Mouse (Mus musculus) ES-E14 (cell line): ENCODE measurements at regions not wholly inside any gene's neighbourhood (a gene's known extent, or its start where the extent isn't known, plus 50 kb on each side); places are given as distances from the start of the nearest gene placed in this dataset.

ENCODE experiments used
- DNase-seq: peaks from one replicate; pipeline ENCODE4 v3.0.0-alpha.2; 2013; ENCODE audit warnings: low read depth, low spot score
- H3K27ac ChIP-seq: 2 replicates; pipeline ENCODE4 v1.5.1; 2012; ENCODE audit warnings: low read depth, mild to moderate bottlenecking, low read length, moderate library complexity, mixed read lengths; ENCODE audit not compliant: poor library complexity, insufficient read depth, severe bottlenecking
- H3K36me3 ChIP-seq: 2 replicates; pipeline ENCODE4 v1.6.1; 2012; ENCODE audit warnings: mild to moderate bottlenecking, low read length, moderate library complexity, mixed read lengths; ENCODE audit not compliant: control insufficient read depth, poor library complexity, insufficient read depth, severe bottlenecking
- H3K4me1 ChIP-seq, 2 experiments: fragments of 150-350 bp in 1 of 2; sonication (generic) in 1 of 2; 2 replicates each; pipeline ENCODE4 v1.6.1; 2012; ENCODE audit warnings: low read length in 2 of 2, mild to moderate bottlenecking in 1 of 2, mixed read lengths in 1 of 2; ENCODE audit not compliant: control insufficient read depth in 2 of 2, insufficient read depth in 2 of 2, poor library complexity in 1 of 2
- H3K4me3 ChIP-seq, 2 experiments: fragments of 150-350 bp in 1 of 2; sonication (generic) in 1 of 2; 2 replicates each; pipeline ENCODE4 v1.5.1; 2012; ENCODE audit warnings: low read length in 2 of 2, low read depth in 1 of 2, mild to moderate bottlenecking in 1 of 2, mixed read lengths in 1 of 2; ENCODE audit not compliant: insufficient read depth in 1 of 2, poor library complexity in 1 of 2, severe bottlenecking in 1 of 2
- H3K9ac ChIP-seq: 2 replicates; pipeline ENCODE4 v1.6.1; 2012; ENCODE audit warnings: low read depth, mild to moderate bottlenecking, low read length, mixed read lengths; ENCODE audit not compliant: poor library complexity, insufficient read depth, severe bottlenecking
- H3K9me3 ChIP-seq: fragments of 150-350 bp; sonication (generic); 2 replicates; pipeline ENCODE4 v1.6.1; 2012; ENCODE audit warnings: low read depth, mild to moderate bottlenecking, low read length; ENCODE audit not compliant: control insufficient read depth, insufficient read depth
- CHD2 ChIP-seq: IDR thresholded peaks from 2 replicates; pipeline ENCODE4 v1.6.1; 2014; ENCODE audit warnings: mild to moderate bottlenecking, low read depth, low read length, inconsistent platforms
- HCFC1 ChIP-seq: IDR thresholded peaks from 2 replicates; pipeline ENCODE4 v1.6.1; 2012; ENCODE audit warnings: low read length, inconsistent platforms, borderline replicate concordance; ENCODE audit not compliant: insufficient read depth
- MAFK ChIP-seq: IDR thresholded peaks from 2 replicates; pipeline ENCODE4 v1.6.1; 2014; ENCODE audit warnings: mild to moderate bottlenecking, low read depth, low read length, inconsistent platforms; ENCODE audit not compliant: insufficient read depth
- ZC3H11A ChIP-seq: IDR thresholded peaks from 2 replicates; pipeline ENCODE4 v1.6.1; 2012; ENCODE audit warnings: low read depth, mild to moderate bottlenecking, inconsistent platforms, low read length, borderline replicate concordance
- ZNF384 ChIP-seq: IDR thresholded peaks from 2 replicates; pipeline ENCODE4 v1.6.1; 2012; ENCODE audit warnings: low read depth, low read length, inconsistent platforms
- in situ Hi-C, 2 experiments: fragments of 600-800 bp; cut with MboI; formaldehyde crosslinking; loops; one replicate each; pipeline ENCODE4 v1.15.1; 2025; ENCODE audit warnings: low sequenced_read_pairs in 2 of 2, inconsistent platforms in 1 of 2; ENCODE audit not compliant: unreplicated experiment in 2 of 2

- no peaks in the 10 kb centered on the region for H3K9me3 ChIP-seq
- H3K4me3 ChIP-seq, result no peak overlapping the region
- in situ Hi-C loops, result no loop called here
- no peak for DNase-seq
- TF ChIP-seq HCFC1 (no peak), CHD2 (no peak), MAFK (no peak), ZC3H11A (no peak), ZNF384 (no peak)
- no peak overlapping the region for H3K27ac ChIP-seq
- H3K36me3 ChIP-seq, result no peaks in the 10 kb centered on the region
- H3K4me1 ChIP-seq, result no peaks in the 10 kb centered on the region
- no peak overlapping the region for H3K9ac ChIP-seq
These were observed 99.8 kb upstream of the Cd180 start for GRCm38 (mm10) chr13:102593405-102594200.

- no peak for DNase-seq
- Histone ChIP-seq H3K27ac (no peak overlapping the region), H3K4me1 (no peaks in the 10 kb centered on the region), H3K36me3 (no peaks in the 10 kb centered on the region), H3K9me3 (no peaks in the 10 kb centered on the region), H3K4me3 (no peak overlapping the region), H3K9ac (no peak overlapping the region)
- in situ Hi-C loops, result no loop called here
- TF ChIP-seq ZC3H11A (no peak), HCFC1 (no peak), MAFK (no peak), ZNF384 (no peak), CHD2 (no peak)
These were observed 99.2 kb upstream of the Cd180 start for GRCm38 (mm10) chr13:102594201-102594600.

GRCm38 (mm10) chr13:102595602-102596001 lies 97.8 kb upstream of the Cd180 start:
- Histone ChIP-seq H3K4me1 (peaks cover 0 to 2% of the 10 kb centered on the region in 2 experiments; a peak in 1 of 4 replicates), H3K9ac (no peak overlapping the region), H3K4me3 (no peak overlapping the region), H3K9me3 (no peaks in the 10 kb centered on the region), H3K36me3 (no peaks in the 10 kb centered on the region), H3K27ac (no peak overlapping the region)
- in situ Hi-C loops, result no loop called here
- TF ChIP-seq CHD2 (no peak), ZNF384 (no peak), ZC3H11A (no peak), HCFC1 (no peak), MAFK (no peak)
- DNase-seq, result no peak

GRCm38 (mm10) chr13:102596101-102596500 lies 97.3 kb upstream of the Cd180 start:
- DNase-seq, result no peak
- H3K4me3 ChIP-seq, result no peak overlapping the region
- in situ Hi-C loops, result no loop called here
- no peaks in the 10 kb centered on the region for H3K9me3 ChIP-seq
- no peaks in the 10 kb centered on the region for H3K36me3 ChIP-seq
- TF ChIP-seq CHD2 (no peak), MAFK (no peak), ZC3H11A (no peak), HCFC1 (no peak), ZNF384 (no peak)
- H3K27ac ChIP-seq, result no peak overlapping the region
- H3K9ac ChIP-seq, result no peak overlapping the region
- H3K4me1 ChIP-seq, result peaks cover 0 to 2% of the 10 kb centered on the region in 2 experiments; a peak in 1 of 4 replicates
